In genomic region chr3:131105362-131105761, GRCm38 (mm10) we compare ENCODE assay signal across 10 mouse cellular contexts. TPM values are rescaled to one million over a fixed set of nuclear protein-coding genes. Genes with fewer than 3 reads are reported as not detected.
DNase-seq lines count a peak whose midpoint lies in the region; ATAC-seq and TF ChIP-seq lines count a peak whose summit lies in the region.
"Had no signal": no experiment of that assay in that cellular context is flagged by ENCODE, and none has a peak within 500 bp of the region (broad histone marks: within the 10 kb centered on the region; RNA-seq: fewer than 3 reads in every experiment).

No protein-coding gene starts in this region.

- ATAC-seq in kidney, embryonic 16.5 days (ENCODE audit: low FRiP score, low TSS enrichment), result no peak
- ATAC-seq in hindbrain, postnatal 0 days, result no peak

- peak; percentile 33 for DNase-seq in embryo, embryonic 10 days (ENCODE audit: low spot score)
- no peak for DNase-seq in embryo, embryonic 11 days
- DNase-seq in kidney, adult 11 months, result no peak
- no peak for DNase-seq in hindbrain, postnatal 0 days (ENCODE audit: low spot score)
- peak; percentile 33 for DNase-seq in naive thymus-derived CD4-positive, alpha-beta T cell, adult 2 months (ENCODE audit: low read depth)
- DNase-seq in spleen, postnatal 10 days (ENCODE audit: low spot score in 2 of 2), result no peak
- DNase-seq in layer of hippocampus, adult 11-12 months (ENCODE audit: low spot score), result no peak
- DNase-seq: liver, embryonic 13.5 days had no signal

- H3K27ac ChIP-seq in kidney, embryonic 16.5 days (ENCODE audit: low read length), result no peak overlapping the region
- no peak overlapping the region for H3K27ac ChIP-seq in hindbrain, postnatal 0 days
- H3K27ac ChIP-seq: liver, embryonic 13.5 days had no signal

- peaks cover 33% of the 10 kb centered on the region for H3K4me1 ChIP-seq in kidney, embryonic 16.5 days (ENCODE audit: insufficient read depth, low read length)
- H3K4me1 ChIP-seq in hindbrain, postnatal 0 days (ENCODE audit: insufficient read depth, low read length), result 0 out of 2 replicates have a peak, but pooled peaks cover 7% of the 10 kb centered on the region

- H3K27me3 ChIP-seq in kidney, embryonic 16.5 days (ENCODE audit: insufficient read depth, low read length), result peaks cover 59% of the 10 kb centered on the region
- H3K27me3 ChIP-seq in hindbrain, postnatal 0 days (ENCODE audit: insufficient read depth, low read length), result peaks cover 32% of the 10 kb centered on the region; the same call in 1 of the 2 replicates

- TF ChIP-seq CTCF in hindbrain, postnatal 0 days (IDR thresholded peaks at IDR 0.05; ENCODE audit: low read depth), result no peak

- H3K9me3 ChIP-seq in kidney, embryonic 16.5 days (ENCODE audit: low read length), result no peaks in the 10 kb centered on the region
- H3K9me3 ChIP-seq in hindbrain, postnatal 0 days (ENCODE audit: low read length), result no peaks in the 10 kb centered on the region
- H3K9me3 ChIP-seq: liver, embryonic 13.5 days had no signal

- H3K4me3 ChIP-seq in kidney, embryonic 16.5 days (ENCODE audit: low read length), result peak overlapping the region; percentile 49
- H3K4me3 ChIP-seq in hindbrain, postnatal 0 days (ENCODE audit: low read length), result no peak overlapping the region
- H3K4me3 ChIP-seq: myocyte had no signal

- WGBS in kidney, embryonic 16.5 days, result 50% methylated on average over 8 of the region's 8 CpGs
- 35% methylated on average over 8 of the region's 8 CpGs for WGBS in hindbrain, postnatal 0 days

- peak overlapping the region; percentile 79 for H3K4me2 ChIP-seq in kidney, embryonic 16.5 days (replicated peaks; ENCODE audit: low read depth, low read length)
- peak overlapping the region; percentile 67 for H3K4me2 ChIP-seq in hindbrain, postnatal 0 days (ENCODE audit: low read depth, low read length)

- no peaks in the 10 kb centered on the region for H3K36me3 ChIP-seq in kidney, embryonic 16.5 days (ENCODE audit: insufficient read depth, low read length)
- no peaks in the 10 kb centered on the region for H3K36me3 ChIP-seq in hindbrain, postnatal 0 days (ENCODE audit: insufficient read depth, low read length)
- H3K36me3 ChIP-seq: liver, embryonic 13.5 days had no signal

- no peak overlapping the region for H3K9ac ChIP-seq in kidney, embryonic 16.5 days (replicated peaks; ENCODE audit: low read length)
- H3K9ac ChIP-seq in hindbrain, postnatal 0 days (replicated peaks; ENCODE audit: low read length), result no peak overlapping the region
- H3K9ac ChIP-seq: liver, embryonic 13.5 days had no signal

RNA-seq across cellular contexts. Expression of gene Lef1, which starts 4.9 kb away (rescaled TPM):
- polyA plus RNA-seq in kidney, embryonic 16.5 days (2015; fragmentation: Nextera tagmentation; extraction: Ambion mirVana), result 20.0 and 28.6 TPM in 2 replicates
- total RNA-seq in hindbrain, postnatal 0 days (2014; rRNA removed), result 5.6 and 7.2 TPM in 2 replicates
- polyA plus RNA-seq in hindbrain, postnatal 0 days (2015; fragmentation: Nextera tagmentation; extraction: Ambion mirVana), result 6.4 and 7.2 TPM in 2 replicates

Comparison
In these comparisons a context has a peak if more than half of its experiments do, and no peak if none do; other contexts are left out.
1. DNase-seq: peak in embryo, embryonic 10 days (single experiment) and naive thymus-derived CD4-positive, alpha-beta T cell, adult 2 months (single experiment); none in embryo, embryonic 11 days (single experiment), kidney, adult 11 months (single experiment), hindbrain, postnatal 0 days (single experiment), spleen, postnatal 10 days (0 of 2) and layer of hippocampus, adult 11-12 months (single experiment).